8 mouse cellular contexts compared by ENCODE assay signal in genomic region chr8:80739155-80739924, GRCm38 (mm10). TPM values are rescaled to one million over a fixed set of nuclear protein-coding genes. Genes with fewer than 3 reads are reported as not detected.
A peak's percentile ranks its signal among the peaks of the same experiment; 100 is the strongest.
DNase-seq lines count a peak whose midpoint lies in the region; ATAC-seq and TF ChIP-seq lines count a peak whose summit lies in the region.
"Not testable (repeated sequence)": the region's sequence is repeated elsewhere in the genome, so short reads cannot be mapped to it uniquely, and the experiment has no call there.

Gene Smarca5 (minus strand): TSS chr8:80739497.

- WGBS in forebrain, embryonic 15.5 days: 2% methylated on average over 88 of the region's 91 CpGs
- 2% methylated on average over 70 of the region's 91 CpGs for WGBS in neural tube, embryonic 14.5 days

- H3K27me3 ChIP-seq in G1E (ENCODE audit: insufficient read depth, low read length); forebrain, embryonic 15.5 days; neural tube, embryonic 14.5 days (ENCODE audit: control insufficient read depth, insufficient read depth, low read length); testis, adult 2 months (ENCODE audit: control insufficient read depth, insufficient read depth, low read length): not testable (repeated sequence)

- DNase-seq in G1E (ENCODE audit: low spot score): peak; percentile 65
- DNase-seq in cerebellum, adult 11-12 months: peak; percentile 96
- peak; percentile 91 for DNase-seq in heart, postnatal 25 days (ENCODE audit: low spot score)
- DNase-seq in layer of hippocampus, adult 18-20 months (ENCODE audit: low spot score in 2 of 2): peak; percentile 89 to 95
- DNase-seq in lung, adult 18-20 months: peak; percentile 96

- peaks cover 25% of the 10 kb centered on the region for H3K4me1 ChIP-seq in G1E (ENCODE audit: insufficient read depth, low read depth, low read length)
- not testable (repeated sequence) for H3K4me1 ChIP-seq in forebrain, embryonic 15.5 days; neural tube, embryonic 14.5 days (ENCODE audit: control insufficient read depth, insufficient read depth, low read length); testis, adult 2 months (ENCODE audit: control insufficient read depth, insufficient read depth, low read length)

- peak; percentile 79 for TF ChIP-seq POLR2A in testis, adult 2 months (IDR thresholded peaks at IDR 0.05; ENCODE audit: control insufficient read depth, low read depth, low read length)

- peak within 1 kb of the TSS; percentile 83 for H3K4me2 ChIP-seq in forebrain, embryonic 15.5 days (replicated peaks)
- H3K4me2 ChIP-seq in neural tube, embryonic 14.5 days (ENCODE audit: low read depth, low read length): peak within 1 kb of the TSS; percentile 91

- peak within 1 kb of the TSS; percentile 83 for H3K4me3 ChIP-seq in G1E (ENCODE audit: low read depth, low read length)
- peak within 1 kb of the TSS; percentile 81 for H3K4me3 ChIP-seq in forebrain, embryonic 15.5 days
- H3K4me3 ChIP-seq in neural tube, embryonic 14.5 days (ENCODE audit: low read depth, low read length): peak within 1 kb of the TSS; percentile 88
- peak within 1 kb of the TSS; percentile 95 for H3K4me3 ChIP-seq in testis, adult 2 months (ENCODE audit: control insufficient read depth, low read depth, low read length)

- intact Hi-C loops in heart, postnatal 25 days (cut with DNase I): not testable (repeated sequence)

- peak within 1 kb of the TSS; percentile 86 for H3K9ac ChIP-seq in forebrain, embryonic 15.5 days (replicated peaks)
- peak within 1 kb of the TSS; percentile 88 for H3K9ac ChIP-seq in neural tube, embryonic 14.5 days (replicated peaks; ENCODE audit: low read depth, low read length)

- peaks cover 17% of the 10 kb centered on the region for H3K36me3 ChIP-seq in G1E (replicated peaks)
- not testable (repeated sequence) for H3K36me3 ChIP-seq in forebrain, embryonic 15.5 days; testis, adult 2 months (ENCODE audit: control insufficient read depth, insufficient read depth, low read length)
- peaks cover 14% of the 10 kb centered on the region for H3K36me3 ChIP-seq in neural tube, embryonic 14.5 days (ENCODE audit: control insufficient read depth, insufficient read depth, low read length)

- peak within 1 kb of the TSS; percentile 97 for H3K27ac ChIP-seq in forebrain, embryonic 15.5 days (replicated peaks)
- H3K27ac ChIP-seq in neural tube, embryonic 14.5 days (ENCODE audit: low read depth, low read length): peak within 1 kb of the TSS; percentile 96
- H3K27ac ChIP-seq in testis, adult 2 months (ENCODE audit: control insufficient read depth, insufficient read depth, low read depth, low read length): peak within 1 kb of the TSS; percentile 94

- ATAC-seq in G1E (ENCODE audit: extremely low read depth, insufficient number of reproducible peaks, low FRiP score, poor library complexity, severe bottlenecking): peak; percentile 94
- peak; percentile 98 for ATAC-seq in forebrain, embryonic 15.5 days (replicated peaks)
- peak; percentile 96 for ATAC-seq in neural tube, embryonic 14.5 days (ENCODE audit: low read depth)

- not testable (repeated sequence) for TF ChIP-seq CTCF in G1E (IDR thresholded peaks at IDR 0.05; ENCODE audit: low read depth, low read length); testis, adult 2 months (IDR thresholded peaks at IDR 0.05; ENCODE audit: control insufficient read depth, insufficient read depth, insufficient replicate concordance, low read depth, low read length)

- not testable (repeated sequence) for H3K9me3 ChIP-seq in G1E (replicated peaks); forebrain, embryonic 15.5 days; neural tube, embryonic 14.5 days (ENCODE audit: control insufficient read depth, low read length)

RNA-seq across cellular contexts. Expression of gene Smarca5, which starts in this region (rescaled TPM):
- total RNA-seq in G1E (2014; fragmentation: Nextera tagmentation): 186 and 200 TPM in 2 replicates
- 175 and 182 TPM in 2 replicates for total RNA-seq in G1E (2017)
- polyA plus RNA-seq in G1E (2012): 43.8 and 45.1 TPM in 2 replicates
- 77.8 and 79.3 TPM in 2 replicates for polyA plus RNA-seq in forebrain, embryonic 15.5 days (2015; fragmentation: Nextera tagmentation; extraction: Ambion mirVana)
- 10 to 100 TPM; 34.5 to 43.3 TPM for total RNA-seq in heart, postnatal 25 days (2021)
- total RNA-seq in layer of hippocampus, adult 18-20 months (2021): 10 to 100 TPM; 58.0 to 60.4 TPM
- 49.2 and 60.9 TPM in 2 replicates for polyA plus RNA-seq in neural tube, embryonic 14.5 days (2014; fragmentation: Nextera tagmentation; extraction: Ambion mirVana)
- polyA plus RNA-seq in testis, adult 2 months (2012; rRNA removed): 7.2 and 8.6 TPM in 2 replicates

Comparison
In these comparisons a context has a peak if more than half of its experiments do, and no peak if none do; other contexts are left out.
1. Peak in every context shown above with its lines: DNase-seq, ATAC-seq, H3K4me3 ChIP-seq and H3K27ac ChIP-seq.